Mouse (Mus musculus) stomach, postnatal 0 days (tissue): Measurements from ENCODE around the gene Tmem171. TPM values are rescaled to one million over a fixed set of nuclear protein-coding genes. Genes with fewer than 3 reads are reported as not detected.

ENCODE experiments used
- ATAC-seq: fragments of 200-750 bp; cut with Nextera tagmentation; 2 replicates; pipeline ENCODE4 v1.8.0; 2017; ENCODE audit not compliant: low FRiP score, low TSS enrichment
- DNase-seq: peaks from one replicate; pipeline ENCODE4 v3.0.0-alpha.2; 2016; ENCODE audit warnings: low spot score
- H3K27ac ChIP-seq: fragments of 300-500 bp; sonication (generic); replicated peaks from 2 replicates; pipeline ENCODE4 v1.5.1; 2014; ENCODE audit warnings: mild to moderate bottlenecking, control low read depth
- H3K27me3 ChIP-seq: fragments of 300-500 bp; sonication (generic); 2 replicates; pipeline ENCODE4 v1.6.1; 2014; ENCODE audit warnings: low read length; ENCODE audit not compliant: control insufficient read depth, insufficient read depth
- H3K36me3 ChIP-seq: fragments of 300-500 bp; sonication (generic); 2 replicates; pipeline ENCODE4 v1.6.1; 2014; ENCODE audit warnings: low read length, mixed read lengths; ENCODE audit not compliant: control insufficient read depth, insufficient read depth
- H3K4me1 ChIP-seq: fragments of 300-500 bp; sonication (generic); replicated peaks from 2 replicates; pipeline ENCODE4 v1.6.1; 2014; ENCODE audit warnings: antibody characterized with exemption; ENCODE audit not compliant: control insufficient read depth, insufficient read depth
- H3K4me2 ChIP-seq: fragments of 300-500 bp; sonication (generic); replicated peaks from 2 replicates; pipeline ENCODE4 v1.6.1; 2014; ENCODE audit warnings: low read depth, mild to moderate bottlenecking, control low read depth, moderate library complexity
- H3K4me3 ChIP-seq: fragments of 300-500 bp; sonication (generic); 2 replicates; pipeline ENCODE4 v1.5.1; 2014; ENCODE audit warnings: low read depth, low read length, control low read depth
- H3K9ac ChIP-seq: fragments of 300-500 bp; sonication (generic); 2 replicates; pipeline ENCODE4 v1.6.1; 2014; ENCODE audit warnings: mild to moderate bottlenecking, low read length, control low read depth, mixed read lengths
- H3K9me3 ChIP-seq: fragments of 300-500 bp; sonication (generic); 2 replicates; pipeline ENCODE4 v1.6.1; 2016; ENCODE audit warnings: low read length; ENCODE audit not compliant: control insufficient read depth
- CTCF ChIP-seq: IDR thresholded peaks from 2 replicates; pipeline ENCODE4 v1.5.1; 2016; ENCODE audit warnings: antibody characterized with exemption, low read depth, mild to moderate bottlenecking, moderate library complexity
- EP300 ChIP-seq: optimal IDR thresholded peaks from 2 replicates; pipeline ENCODE3; 2016; ENCODE audit warnings: antibody characterized with exemption
- WGBS: fragments of 180-500 bp; shearing (Covaris S2); extraction: QIAGEN DNeasy Blood & Tissue Kit; methylation state at CpG from one replicate; pipeline ENCODE4 v1.1.7; 2014; 5-methylcytosine and 5-hydroxymethylcytosine counted together
- polyA plus RNA-seq: library from polyadenylated mRNA; unstranded; fragments of >200 nt; fragmentation: Nextera tagmentation; extraction: Ambion mirVana; gene quantifications from 2 replicates; pipeline ENCODE4 v1.2.1, GENCODE M21; 2015

Tmem171 gene
- polyA plus RNA-seq, 1 experiment from 2014 or later, result 27.4 TPM

DNA sequence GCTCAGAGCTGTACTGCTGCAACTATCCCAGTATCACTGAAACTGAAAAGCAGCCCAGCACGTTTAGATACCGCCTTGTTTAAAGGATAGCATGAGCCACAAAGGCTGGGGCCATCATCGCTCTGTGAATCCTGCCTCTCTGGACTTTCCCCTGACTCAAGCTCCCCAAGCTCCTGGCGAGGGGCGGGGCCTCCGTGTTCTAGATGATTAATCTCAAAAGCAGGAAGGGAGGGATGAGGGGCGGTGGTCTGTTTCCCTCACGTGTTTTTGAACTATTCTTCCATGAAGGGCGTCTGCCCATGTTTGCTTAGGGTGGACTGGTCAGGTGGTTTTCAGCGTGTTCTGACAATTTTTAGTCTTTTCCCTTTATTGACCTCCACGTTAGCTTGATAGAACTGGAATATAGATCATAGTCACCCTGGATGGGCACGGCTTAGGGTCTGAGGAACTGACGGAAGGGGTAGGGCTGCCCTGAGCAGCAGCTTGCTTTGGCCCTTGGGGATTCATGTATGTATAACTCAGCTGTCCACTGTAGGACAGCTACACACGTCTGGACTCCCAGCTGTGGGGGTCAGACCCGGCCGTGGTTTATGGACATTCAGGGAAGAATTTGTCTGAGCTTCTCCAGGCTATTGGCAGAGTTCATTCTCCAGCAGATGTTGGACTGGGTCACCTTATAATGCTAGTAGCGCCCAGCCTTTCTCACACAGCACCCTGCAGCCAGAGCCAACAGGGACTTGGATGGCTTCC, 43.2 kb downstream of the Tmem171 start:
- H3K9ac ChIP-seq, result no peak overlapping the region
- H3K27me3 ChIP-seq, result no peaks in the 10 kb centered on the region
- H3K9me3 ChIP-seq, result no peaks in the 10 kb centered on the region
- no peak for TF ChIP-seq CTCF
- peak; percentile 66 for ATAC-seq
- H3K4me3 ChIP-seq, result no peak overlapping the region
- 33% methylated on average over 17 of the region's 17 CpGs for WGBS
- DNase-seq, result peak; percentile 67
- no peaks in the 10 kb centered on the region for H3K36me3 ChIP-seq
- H3K27ac ChIP-seq, result peak overlapping the region; percentile 30; the same call in 1 of the 2 replicates
- H3K4me1 ChIP-seq, result 0 out of 2 replicates have a peak, but pooled peaks cover 2% of the 10 kb centered on the region
- no peak overlapping the region; the same call in 1 of the 2 replicates for H3K4me2 ChIP-seq

DNA sequence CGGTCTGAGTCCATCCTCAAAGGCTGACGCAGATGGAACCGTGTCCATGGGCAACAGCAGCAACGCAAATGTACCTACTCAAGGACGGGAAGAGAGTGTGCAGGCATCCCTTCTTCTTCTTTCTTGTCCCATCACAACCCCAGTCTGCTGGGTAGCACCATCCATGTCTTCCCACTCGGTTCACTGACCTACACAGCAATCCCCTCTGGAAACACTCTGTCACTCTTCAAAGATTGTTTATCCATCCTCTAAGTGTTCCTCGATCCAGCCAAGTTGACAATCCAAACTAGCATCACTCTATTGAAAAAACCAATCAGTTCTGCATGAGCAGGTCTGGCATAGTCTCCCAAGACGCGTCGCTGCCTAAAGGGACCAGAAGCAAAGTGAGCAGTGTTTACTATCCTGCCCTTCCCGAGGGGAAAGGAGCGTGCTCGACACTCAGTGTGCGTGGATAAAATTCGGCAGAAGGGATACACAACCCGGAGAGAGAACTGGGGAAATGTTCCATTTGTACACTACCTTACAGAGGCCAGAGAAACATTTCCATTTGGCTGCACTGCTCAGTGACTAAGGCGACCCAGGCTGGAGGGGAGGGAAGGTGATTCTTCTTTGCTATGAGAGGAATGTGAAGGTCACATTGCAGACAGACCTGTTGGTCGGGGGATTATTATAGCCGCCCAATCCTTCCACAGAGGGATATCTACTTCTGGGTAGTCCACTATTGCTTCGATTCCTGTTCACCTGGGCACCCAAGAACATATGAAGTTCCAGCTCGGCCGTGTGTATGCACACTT, 46.7 kb downstream of the Tmem171 start:
- no peak overlapping the region for H3K9ac ChIP-seq
- H3K9me3 ChIP-seq, result no peaks in the 10 kb centered on the region
- no peak overlapping the region for H3K27ac ChIP-seq
- no peak for TF ChIP-seq EP300
- TF ChIP-seq CTCF, result no peak
- DNase-seq (no peak), ATAC-seq (no peak)
- no peaks in the 10 kb centered on the region for H3K36me3 ChIP-seq
- 0 out of 2 replicates have a peak, but pooled peaks cover 2% of the 10 kb centered on the region for H3K4me1 ChIP-seq
- H3K4me3 ChIP-seq, result no peak overlapping the region
- H3K27me3 ChIP-seq, result no peaks in the 10 kb centered on the region
- WGBS, result 76% methylated on average over 22 of the region's 22 CpGs
- H3K4me2 ChIP-seq, result no peak overlapping the region

- no peak overlapping the region for H3K27ac ChIP-seq
- DNase-seq (no peak), ATAC-seq (peak; percentile 24; the same call in 1 of the 2 replicates)
- H3K27me3 ChIP-seq, result no peaks in the 10 kb centered on the region
- no peaks in the 10 kb centered on the region for H3K4me1 ChIP-seq
- H3K9me3 ChIP-seq, result no peaks in the 10 kb centered on the region
- H3K9ac ChIP-seq, result no peak overlapping the region
- H3K4me2 ChIP-seq, result no peak overlapping the region
- no peaks in the 10 kb centered on the region for H3K36me3 ChIP-seq
- WGBS, result 65% methylated on average over 5 of the region's 5 CpGs
- no peak for TF ChIP-seq EP300
- no peak for TF ChIP-seq CTCF
- no peak overlapping the region for H3K4me3 ChIP-seq
Measured at GRCm38 (mm10) chr13:98638507-98639166, 56.0 kb downstream of the Tmem171 start.

GRCm38 (mm10) chr13:98637145-98637544, 57.5 kb downstream of the Tmem171 start, which contains the start of gene Tmem174:
TSS of gene Tmem174 (minus strand) at chr13:98637410.
- Histone ChIP-seq H3K36me3 (no peaks in the 10 kb centered on the region), H3K4me1 (no peaks in the 10 kb centered on the region), H3K27me3 (no peaks in the 10 kb centered on the region), H3K4me3 (no peak within 1 kb of the TSS), H3K4me2 (no peak within 1 kb of the TSS), H3K9me3 (no peaks in the 10 kb centered on the region), H3K27ac (no peak within 1 kb of the TSS), H3K9ac (no peak within 1 kb of the TSS)
- ATAC-seq, result no peak
- WGBS, result 83% methylated on average over 12 of the region's 12 CpGs
- TF ChIP-seq CTCF (no peak), EP300 (no peak)
- no peak for DNase-seq

- Histone ChIP-seq H3K9ac (no peak overlapping the region), H3K27ac (no peak overlapping the region), H3K27me3 (no peaks in the 10 kb centered on the region), H3K4me1 (no peaks in the 10 kb centered on the region), H3K9me3 (no peaks in the 10 kb centered on the region), H3K4me3 (no peak overlapping the region), H3K4me2 (no peak overlapping the region), H3K36me3 (no peaks in the 10 kb centered on the region)
- TF ChIP-seq EP300, result no peak
- no peak for TF ChIP-seq CTCF
- ATAC-seq, result no peak
- 68% methylated on average over 18 of the region's 18 CpGs for WGBS
- no peak for DNase-seq
Measured at GRCm38 (mm10) chr13:98636571-98636970, 58.1 kb downstream of the Tmem171 start.

Other genes starting within 250 kb of the Tmem171 start
- gene Gm10320, start 202.8 kb downstream of the Tmem171 start, polyA plus RNA-seq, result 1.5 and 2.3 TPM in 2 replicates
- not detected in 2 replicates for gene Tmem174, start 57.4 kb downstream of the Tmem171 start, polyA plus RNA-seq
- gene Fcho2, start 120.6 kb upstream of the Tmem171 start, polyA plus RNA-seq, result 19.6 and 21.9 TPM in 2 replicates
- gene Tnpo1, start 231.6 kb upstream of the Tmem171 start, polyA plus RNA-seq, result 17.1 and 20.7 TPM in 2 replicates